ENCODE assay signal across 8 mouse cellular contexts in genomic region chr16:38701492-38702185, GRCm38 (mm10). TPM values are rescaled to one million over a fixed set of nuclear protein-coding genes. Genes with fewer than 3 reads are reported as not detected.
DNase-seq lines count a peak whose midpoint lies in the region; ATAC-seq and TF ChIP-seq lines count a peak whose summit lies in the region.

No protein-coding gene starts in this region.

- H3K36me3 ChIP-seq in lung, embryonic 15.5 days, result 0 out of 2 replicates have a peak, but pooled peaks cover 3% of the 10 kb centered on the region
- H3K36me3 ChIP-seq in embryonic facial prominence, embryonic 12.5 days, result no peaks in the 10 kb centered on the region
- H3K36me3 ChIP-seq in hindbrain, embryonic 13.5 days, result no peaks in the 10 kb centered on the region
- H3K36me3 ChIP-seq in midbrain, embryonic 15.5 days (replicated peaks), result no peaks in the 10 kb centered on the region

- no peaks in the 10 kb centered on the region for H3K9me3 ChIP-seq in lung, embryonic 15.5 days
- no peaks in the 10 kb centered on the region for H3K9me3 ChIP-seq in embryonic facial prominence, embryonic 12.5 days
- no peaks in the 10 kb centered on the region for H3K9me3 ChIP-seq in hindbrain, embryonic 13.5 days
- H3K9me3 ChIP-seq in midbrain, embryonic 15.5 days, result no peaks in the 10 kb centered on the region

- H3K9ac ChIP-seq in lung, embryonic 15.5 days, result no peak overlapping the region
- 0 out of 2 replicates have a peak overlapping the region, but pooled peaks have one; percentile 10 for H3K9ac ChIP-seq in embryonic facial prominence, embryonic 12.5 days
- H3K9ac ChIP-seq in hindbrain, embryonic 13.5 days, result 0 out of 2 replicates have a peak overlapping the region, but pooled peaks have one; percentile 35
- no peak overlapping the region for H3K9ac ChIP-seq in midbrain, embryonic 15.5 days

- no peaks in the 10 kb centered on the region for H3K27me3 ChIP-seq in lung, embryonic 15.5 days
- no peaks in the 10 kb centered on the region for H3K27me3 ChIP-seq in embryonic facial prominence, embryonic 12.5 days
- no peaks in the 10 kb centered on the region for H3K27me3 ChIP-seq in hindbrain, embryonic 13.5 days
- no peaks in the 10 kb centered on the region for H3K27me3 ChIP-seq in midbrain, embryonic 15.5 days (replicated peaks)

- H3K4me2 ChIP-seq in lung, embryonic 15.5 days, result peak overlapping the region; percentile 27; the same call in 1 of the 2 replicates
- peak overlapping the region; percentile 15; the same call in 1 of the 2 replicates for H3K4me2 ChIP-seq in embryonic facial prominence, embryonic 12.5 days (replicated peaks)
- H3K4me2 ChIP-seq in hindbrain, embryonic 13.5 days, result peak overlapping the region; percentile 4; the same call in 1 of the 2 replicates
- H3K4me2 ChIP-seq in midbrain, embryonic 15.5 days, result peak overlapping the region; percentile 16; the same call in 1 of the 2 replicates

- H3K27ac ChIP-seq in lung, embryonic 15.5 days, result peak overlapping the region; percentile 56
- 0 out of 2 replicates have a peak overlapping the region, but pooled peaks have one; percentile 41 for H3K27ac ChIP-seq in embryonic facial prominence, embryonic 12.5 days
- H3K27ac ChIP-seq in hindbrain, embryonic 13.5 days, result peak overlapping the region; percentile 58
- no peak overlapping the region for H3K27ac ChIP-seq in midbrain, embryonic 15.5 days

- 35% methylated on average over 9 of the region's 9 CpGs for WGBS in lung, embryonic 15.5 days
- WGBS in lung, adult 2 months, result 29% methylated on average over 9 of the region's 9 CpGs
- WGBS in embryonic facial prominence, embryonic 12.5 days, result 42% methylated on average over 9 of the region's 9 CpGs
- WGBS in hindbrain, embryonic 13.5 days, result 23% methylated on average over 9 of the region's 9 CpGs
- 18% methylated on average over 9 of the region's 9 CpGs for WGBS in midbrain, embryonic 15.5 days

- TF ChIP-seq POLR2A in lung, adult 2 months (IDR thresholded peaks at IDR 0.05; ENCODE audit: borderline replicate concordance, extremely low read depth, low read depth, low read length), result no peak

- TF ChIP-seq CTCF in lung, adult 2 months (IDR thresholded peaks at IDR 0.05; ENCODE audit: insufficient read depth, low read length), result no peak

- no peak for ATAC-seq in lung, embryonic 15.5 days (ENCODE audit: borderline replicate concordance, extremely low read depth, low FRiP score, low TSS enrichment)
- no peak for ATAC-seq in embryonic facial prominence, embryonic 12.5 days (ENCODE audit: insufficient number of reproducible peaks, insufficient read depth, low FRiP score, low TSS enrichment)
- peak; percentile 49; the same call in 1 of the 2 replicates for ATAC-seq in hindbrain, embryonic 13.5 days (ENCODE audit: low FRiP score)
- ATAC-seq in midbrain, embryonic 15.5 days (replicated peaks), result 0 out of 2 replicates have a peak, but pooled peaks have one; percentile 60

- H3K4me3 ChIP-seq in lung, embryonic 15.5 days, result no peak overlapping the region
- no peak overlapping the region for H3K4me3 ChIP-seq in lung, adult 2 months (replicated peaks; ENCODE audit: extremely low read depth, low read depth, low read length)
- no peak overlapping the region for H3K4me3 ChIP-seq in embryonic facial prominence, embryonic 12.5 days
- no peak overlapping the region for H3K4me3 ChIP-seq in hindbrain, embryonic 13.5 days
- H3K4me3 ChIP-seq in midbrain, embryonic 15.5 days, result no peak overlapping the region

- no peak for DNase-seq in lung, adult 2 months
- DNase-seq in right cerebral cortex, adult 18-20 months, result no peak
- DNase-seq in kidney, postnatal 10 days, result no peak
- DNase-seq in gastrocnemius, postnatal 25 days, result no peak

- peaks cover 31% of the 10 kb centered on the region for H3K4me1 ChIP-seq in lung, embryonic 15.5 days
- peaks cover 47% of the 10 kb centered on the region for H3K4me1 ChIP-seq in lung, adult 2 months (ENCODE audit: control insufficient read depth, insufficient read depth, low read length)
- H3K4me1 ChIP-seq in embryonic facial prominence, embryonic 12.5 days, result peaks cover 23% of the 10 kb centered on the region
- peaks cover 11% of the 10 kb centered on the region for H3K4me1 ChIP-seq in hindbrain, embryonic 13.5 days (replicated peaks)
- H3K4me1 ChIP-seq in midbrain, embryonic 15.5 days, result peaks cover 6% of the 10 kb centered on the region; the same call in 1 of the 2 replicates

RNA-seq across cellular contexts. Expression of gene Arhgap31, which starts 11.4 kb away (rescaled TPM):
- 16.7 and 19.9 TPM in 2 replicates for polyA plus RNA-seq in lung, embryonic 15.5 days (2015; fragmentation: Nextera tagmentation; extraction: Ambion mirVana)
- polyA plus RNA-seq in lung, adult 2 months (2012; rRNA removed), result 43.9 and 46.8 TPM in 2 replicates
- 14.3 and 16.5 TPM in 2 replicates for polyA plus RNA-seq in embryonic facial prominence, embryonic 12.5 days (2016; fragmentation: Nextera tagmentation; extraction: Ambion mirVana)
- 5.2 and 6.6 TPM in 2 replicates for polyA plus RNA-seq in hindbrain, embryonic 13.5 days (2015; fragmentation: Nextera tagmentation; extraction: Ambion mirVana)
- polyA plus RNA-seq in midbrain, embryonic 15.5 days (2015; fragmentation: Nextera tagmentation; extraction: Ambion mirVana), result 5.8 and 6.1 TPM in 2 replicates
- total RNA-seq in gastrocnemius, postnatal 25 days (2021), result 10 to 100 TPM; 11.9 to 14.7 TPM

RNA-seq across cellular contexts. Expression of gene B4galt4, which starts 40.4 kb away (rescaled TPM):
- 37.4 TPM in 2 replicates for polyA plus RNA-seq in lung, embryonic 15.5 days (2015; fragmentation: Nextera tagmentation; extraction: Ambion mirVana)
- polyA plus RNA-seq in lung, adult 2 months (2012; rRNA removed), result 18.0 and 21.4 TPM in 2 replicates
- 30.5 and 32.2 TPM in 2 replicates for polyA plus RNA-seq in embryonic facial prominence, embryonic 12.5 days (2016; fragmentation: Nextera tagmentation; extraction: Ambion mirVana)
- 29.1 and 30.0 TPM in 2 replicates for polyA plus RNA-seq in hindbrain, embryonic 13.5 days (2015; fragmentation: Nextera tagmentation; extraction: Ambion mirVana)
- 30.0 and 33.4 TPM in 2 replicates for polyA plus RNA-seq in midbrain, embryonic 15.5 days (2015; fragmentation: Nextera tagmentation; extraction: Ambion mirVana)
- total RNA-seq in gastrocnemius, postnatal 25 days (2021), result 1 to 10 TPM; 4.0 to 4.4 TPM

Comparison
In these comparisons a context has a peak if more than half of its experiments do, and no peak if none do; other contexts are left out.
1. ATAC-seq: peak in hindbrain, embryonic 13.5 days (single experiment) and midbrain, embryonic 15.5 days (single experiment); none in lung, embryonic 15.5 days (single experiment) and embryonic facial prominence, embryonic 12.5 days (single experiment).
2. H3K9ac ChIP-seq: peak in embryonic facial prominence, embryonic 12.5 days (single experiment) and hindbrain, embryonic 13.5 days (single experiment); none in lung, embryonic 15.5 days (single experiment) and midbrain, embryonic 15.5 days (single experiment).
3. Peak in every context shown above with its lines, with median percentiles within 50 percentile points of each other: H3K4me2 ChIP-seq.